Mouse (Mus musculus) heart, adult 18-20 months (tissue): Measurements from ENCODE around the gene Smad3. TPM values are rescaled to one million over a fixed set of nuclear protein-coding genes. Genes with fewer than 3 reads are reported as not detected.

Experiments used
- DNase-seq, 2 experiments: peaks; one replicate each; pipeline ENCODE4 v3.0.0; 2021 to 2022; ENCODE audit warnings: mixed read lengths in 1 of 2
- total RNA-seq, 2 experiments: library from RNA; stranded (reverse); gene quantifications; 2 replicates each; pipeline ENCODE4 v1.2.3; 2021

The Smad3 gene
- total RNA-seq, 2 experiments from 2014 or later = 9.1 to 10.3 TPM

DNA sequence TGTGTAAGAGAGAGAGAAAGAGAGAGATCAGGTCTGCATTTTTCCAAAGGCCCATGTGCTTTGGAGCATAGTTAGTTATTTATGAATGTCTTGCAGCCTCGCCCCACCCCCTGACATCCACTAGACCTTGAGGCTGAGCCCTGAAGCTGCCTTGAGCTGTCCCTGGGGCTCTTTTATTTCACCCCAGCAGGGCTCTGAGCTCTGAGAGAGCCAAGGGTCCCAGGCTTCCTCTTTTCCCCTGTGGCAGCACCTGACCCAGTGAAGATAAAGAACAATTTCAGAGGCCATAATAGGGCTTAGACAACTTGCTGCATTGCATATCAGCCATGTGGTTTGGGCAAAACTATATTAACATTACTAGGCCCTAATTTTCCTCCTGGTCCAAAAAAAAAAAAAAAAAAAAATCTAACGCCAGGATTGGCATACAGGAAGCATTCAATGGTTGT is 93.5 kb downstream of the Smad3 start:
- no peak for DNase-seq

DNA sequence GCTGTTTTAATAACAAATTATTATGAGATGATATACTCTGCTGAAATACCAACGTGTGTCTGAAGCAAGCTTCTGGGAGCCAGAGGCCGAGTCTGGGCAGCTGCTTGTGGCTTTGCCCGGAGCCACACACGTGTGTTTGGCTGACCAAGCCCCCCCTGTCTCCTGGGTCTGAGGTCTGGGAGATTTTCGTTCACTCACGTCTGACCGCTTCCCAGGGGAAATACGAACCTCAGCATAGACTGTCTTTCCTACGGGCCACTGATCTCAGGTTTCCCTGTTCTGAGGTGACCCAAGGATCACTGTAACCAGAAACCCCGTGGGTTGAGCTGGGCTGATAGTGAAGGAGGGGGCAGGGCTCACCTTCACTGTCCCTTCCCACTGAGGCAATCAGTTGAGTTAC is 94.6 kb downstream of the Smad3 start:
- no peak for DNase-seq

DNA sequence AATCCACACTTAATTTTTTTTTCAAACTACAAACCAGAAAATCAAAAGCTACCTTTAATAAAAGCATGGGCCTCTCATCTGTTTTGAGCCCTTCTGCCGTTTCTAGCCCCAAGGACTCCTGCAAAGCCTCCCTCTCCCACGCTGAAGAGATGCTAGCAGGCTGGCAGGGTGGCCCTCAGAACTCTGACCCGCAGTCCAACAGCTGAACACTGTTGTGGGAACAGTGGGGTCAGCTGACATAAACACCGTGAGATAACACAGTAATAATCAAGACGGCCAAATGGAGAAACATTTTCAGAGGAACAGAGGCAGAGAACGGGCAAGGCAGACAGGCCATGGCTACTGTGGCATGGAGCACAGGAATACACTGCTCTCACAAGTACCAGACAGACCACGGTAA is 95.0 kb downstream of the Smad3 start:
- no peak for DNase-seq

DNA sequence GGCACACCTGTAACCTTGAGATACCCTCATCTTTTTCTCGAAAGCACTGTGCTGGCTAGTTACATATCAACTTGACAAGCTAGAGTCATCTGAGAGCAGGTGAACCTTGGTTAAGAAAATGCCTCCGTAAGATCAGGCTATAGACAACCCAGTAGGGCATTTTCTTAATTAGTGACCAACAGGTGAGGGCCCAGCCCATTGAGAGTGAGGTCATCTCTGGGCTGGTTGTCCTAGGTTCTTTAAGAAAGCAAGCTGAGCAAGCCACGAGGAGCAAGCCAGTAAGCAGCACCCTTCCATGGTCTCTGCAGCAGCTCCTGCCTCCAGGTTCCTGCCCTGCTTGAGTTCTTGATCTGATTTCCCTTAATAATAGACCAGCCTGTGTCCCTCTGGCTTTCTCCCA is 97.1 kb downstream of the Smad3 start:
- DNase-seq = no peak

DNA sequence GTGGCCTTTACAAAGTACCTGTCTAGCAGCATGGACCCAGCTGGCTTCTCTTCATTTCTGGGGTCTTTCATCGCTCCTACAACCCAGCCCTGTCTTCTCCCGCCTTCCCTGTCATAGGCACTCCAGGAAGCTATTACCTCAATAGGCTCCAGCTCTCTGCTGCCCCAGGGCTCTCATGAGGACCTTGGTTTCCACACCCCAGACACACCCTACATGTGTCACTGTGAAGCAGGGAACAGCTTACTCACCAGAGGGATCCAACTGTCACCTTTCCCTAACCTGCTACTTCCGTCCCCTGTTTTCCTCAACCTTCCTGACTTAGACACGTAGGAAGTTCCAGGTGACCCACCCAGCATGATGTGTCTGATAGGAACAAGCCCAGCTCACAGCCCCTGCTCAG is 97.7 kb downstream of the Smad3 start:
- DNase-seq = no peak

DNA sequence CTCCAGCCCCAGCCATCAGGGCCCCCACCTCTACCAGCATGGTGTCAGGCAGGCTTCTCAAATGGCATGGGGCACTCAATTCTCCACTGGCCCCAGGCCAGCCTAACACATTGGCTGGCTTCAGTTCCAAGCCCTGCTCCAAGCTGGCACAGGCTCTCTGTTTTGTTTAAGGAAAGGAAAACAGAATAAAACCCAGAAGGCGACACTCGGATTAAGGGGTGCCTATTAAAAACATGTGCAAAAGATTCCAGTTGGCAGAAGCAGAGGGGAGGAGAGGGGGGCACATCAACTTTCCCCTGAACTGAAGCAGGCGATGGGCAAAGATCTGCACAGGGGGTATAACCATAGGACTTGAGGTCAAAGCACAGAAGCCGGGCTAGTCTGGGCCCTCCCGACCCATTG is 98.8 kb downstream of the Smad3 start:
- peak; percentile 61 to 67 for DNase-seq

DNA sequence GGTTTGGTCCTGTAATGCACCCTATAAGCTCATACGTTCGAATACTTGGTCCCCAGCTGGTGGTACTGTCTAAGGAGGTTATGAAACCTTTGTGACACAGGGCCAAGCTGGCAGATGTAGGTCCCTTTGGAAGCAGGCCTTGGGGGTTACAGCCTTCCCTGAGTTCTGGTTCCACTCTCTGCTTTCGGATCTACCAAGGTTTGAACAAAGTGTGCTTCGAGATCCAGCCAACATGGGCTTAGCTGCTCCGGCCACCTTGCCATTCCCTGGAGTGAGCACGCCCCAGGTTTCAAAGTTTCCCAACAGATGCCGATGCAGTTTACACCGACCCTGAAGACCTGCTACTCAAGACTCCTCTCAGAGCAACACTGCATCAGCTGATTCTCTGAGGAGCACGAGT is 99.4 kb downstream of the Smad3 start:
- peak in 1 of 2 experiments; percentile 21 for DNase-seq

DNA sequence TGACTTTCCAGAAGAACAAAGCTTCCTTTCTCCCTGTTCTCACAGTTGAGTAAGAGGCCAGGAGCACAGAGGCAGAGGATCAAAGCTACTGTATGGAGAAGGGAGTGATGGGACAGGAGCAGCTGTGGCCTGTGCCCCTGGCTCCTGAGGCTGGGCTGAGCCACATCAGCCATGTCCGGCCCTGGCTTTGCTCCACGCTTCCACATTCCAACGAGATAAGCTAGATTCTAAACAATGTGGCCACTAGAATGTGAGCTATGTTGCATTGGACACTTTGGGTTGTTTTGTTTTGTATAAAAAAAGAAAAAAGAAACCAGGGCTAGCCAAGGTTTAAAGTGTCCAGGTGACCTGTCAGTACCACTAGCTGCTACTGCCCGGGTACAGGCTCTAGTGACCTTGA is 100.6 kb downstream of the Smad3 start:
- peak; percentile 53 to 56 for DNase-seq

DNA sequence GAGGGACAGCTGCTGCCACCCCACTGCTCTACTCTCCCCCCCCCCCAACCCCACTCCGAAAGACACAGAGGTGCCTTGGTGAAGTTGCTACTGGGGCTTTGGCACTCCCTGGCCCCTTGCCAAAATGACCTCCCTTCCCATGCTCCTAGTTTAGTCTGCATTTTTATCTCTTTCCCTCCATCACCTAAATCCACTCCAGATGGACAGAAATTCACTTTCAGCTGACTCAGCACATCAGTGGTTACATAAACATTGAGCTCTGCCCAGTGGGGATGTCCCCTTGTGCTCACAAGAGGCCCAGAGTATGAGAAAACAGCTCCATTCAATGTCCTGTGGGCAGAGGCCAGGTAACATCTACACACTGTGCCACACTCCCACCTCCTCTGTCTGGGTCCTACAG is 102.7 kb downstream of the Smad3 start:
- DNase-seq = peak in 1 of 2 experiments; percentile 12

DNA sequence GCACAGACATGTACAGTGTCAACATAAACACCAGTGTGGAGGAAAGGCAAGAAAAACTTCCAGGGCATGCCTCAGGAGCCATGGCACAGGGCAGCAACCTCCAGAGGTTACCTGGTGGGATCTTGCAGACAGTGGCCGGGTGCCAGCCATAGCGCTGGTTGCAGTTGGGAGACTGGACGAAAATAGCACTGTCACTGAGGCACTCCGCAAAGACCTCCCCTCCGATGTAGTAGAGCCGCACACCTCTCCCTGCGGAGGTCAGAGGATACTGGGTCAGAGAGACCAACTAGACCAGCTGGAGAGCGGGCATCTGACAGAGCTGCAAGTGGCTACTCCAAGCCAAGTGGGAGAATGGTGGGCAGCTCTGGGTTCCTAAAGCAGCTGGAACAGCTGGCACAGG is 103.2 kb downstream of the Smad3 start:
- peak in 1 of 2 experiments; percentile 7 for DNase-seq

DNA sequence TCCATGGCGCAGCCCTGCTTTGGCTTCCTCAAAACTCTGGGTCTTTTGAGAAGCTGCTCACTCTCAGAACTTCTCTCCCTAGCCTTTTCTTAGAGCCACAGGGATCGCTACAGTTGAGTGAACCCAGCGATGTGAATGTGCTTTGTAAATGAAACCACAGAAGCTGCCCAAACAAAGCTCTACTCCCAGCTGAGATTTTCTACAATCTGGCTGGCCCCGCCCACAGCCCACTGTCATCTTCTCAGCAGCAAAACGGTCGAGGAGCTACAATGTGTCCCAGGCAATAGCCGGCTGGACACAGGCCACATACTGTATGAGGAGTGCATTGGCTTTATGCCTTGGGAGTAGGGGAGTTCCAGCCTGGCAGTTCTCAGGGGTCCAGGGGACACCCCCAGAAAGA is 104.1 kb downstream of the Smad3 start:
- DNase-seq = no peak

DNA sequence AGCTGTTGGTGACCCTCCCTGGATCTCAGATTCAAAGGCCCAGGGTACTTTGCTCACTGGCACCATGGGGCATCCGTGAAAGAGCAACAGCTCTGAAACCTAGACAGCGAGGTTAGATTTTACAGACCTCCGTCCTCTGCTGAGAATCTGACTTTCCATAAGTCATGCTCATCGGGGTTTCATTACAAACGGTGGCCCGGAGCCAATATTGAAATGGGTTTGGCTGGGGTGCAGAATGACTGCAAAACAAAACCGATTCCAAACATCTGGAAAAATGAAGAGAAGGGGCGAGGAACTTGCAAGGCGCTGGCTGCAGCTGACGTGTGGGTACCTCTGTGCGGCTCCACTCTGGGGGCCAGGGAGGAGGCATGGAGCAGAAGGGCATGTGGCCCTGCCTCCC is 106.2 kb downstream of the Smad3 start:
- peak; percentile 61 to 72 for DNase-seq

DNA sequence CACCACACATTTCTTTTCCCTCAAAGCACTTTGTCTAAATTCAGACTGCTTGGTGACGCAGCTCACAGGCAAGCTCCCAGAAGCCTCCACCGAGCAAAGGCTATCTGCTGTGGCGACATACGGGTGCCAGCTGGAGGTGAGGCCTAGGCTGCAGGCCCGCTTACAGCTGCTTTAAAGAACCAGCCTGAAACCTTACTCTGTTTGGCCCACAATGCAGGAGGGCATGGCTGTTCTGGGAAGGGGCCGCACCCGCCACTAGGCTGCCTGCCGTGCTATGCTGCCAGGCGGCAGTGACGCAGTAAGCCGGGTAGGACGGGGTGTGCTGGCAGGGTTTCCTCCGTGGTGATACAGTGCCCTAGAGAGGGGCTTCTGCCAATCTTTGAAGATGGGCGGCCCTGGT is 106.9 kb downstream of the Smad3 start:
- peak; percentile 61 to 76 for DNase-seq

DNA sequence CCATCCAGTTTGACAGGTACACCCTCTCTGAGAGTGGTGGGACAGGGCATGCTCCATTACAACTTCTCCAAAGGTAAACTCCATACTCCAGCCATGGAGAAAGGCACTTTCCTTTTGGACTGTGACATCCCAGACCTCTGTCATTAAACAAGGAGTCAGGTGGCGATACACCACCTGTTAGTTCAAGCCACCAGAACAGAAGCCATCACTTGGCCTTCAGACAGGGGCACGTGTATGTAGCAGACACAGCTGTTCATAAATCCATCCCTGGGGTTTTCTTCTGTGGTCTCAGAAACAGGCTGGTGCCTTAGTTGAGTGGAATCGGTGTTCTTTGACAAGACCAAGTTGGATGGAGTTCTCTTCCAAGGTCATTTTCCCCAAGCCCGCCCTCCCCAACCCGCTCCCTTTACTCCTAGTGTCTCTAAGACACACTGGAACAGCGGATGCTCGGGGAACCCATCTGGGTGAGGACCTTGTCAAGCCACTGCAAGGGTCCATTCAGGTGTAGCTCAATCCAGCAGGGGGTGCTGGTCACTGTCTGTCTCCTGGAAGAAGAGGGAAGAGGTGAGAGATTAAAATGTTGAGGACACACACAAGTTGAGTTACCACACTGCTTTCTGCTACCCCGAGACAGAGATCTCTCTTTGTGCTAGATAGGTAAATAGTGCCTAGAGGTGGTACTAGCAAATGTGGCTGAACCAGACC is 107.8 kb downstream of the Smad3 start:
- peak in 1 of 2 experiments; percentile 49 for DNase-seq

DNA sequence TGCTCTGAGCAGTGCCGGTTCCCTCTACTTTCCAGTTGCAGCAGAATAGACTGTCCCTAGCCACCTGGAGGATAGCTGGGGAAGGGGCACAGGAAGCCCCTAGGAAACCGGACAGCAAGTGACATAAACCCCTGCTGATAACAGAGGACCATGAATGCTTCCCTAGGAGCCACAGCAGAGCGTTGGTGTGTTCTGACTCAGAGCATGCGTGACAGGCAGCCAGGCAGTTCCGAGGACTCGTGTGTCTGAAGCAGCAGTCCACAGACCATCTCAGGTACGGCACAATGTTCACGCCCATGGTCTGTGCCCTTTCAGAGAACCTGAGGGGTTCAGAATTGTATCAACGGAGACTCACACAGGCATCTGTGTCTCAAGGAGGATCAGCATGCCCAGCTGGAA is 109.3 kb downstream of the Smad3 start:
- DNase-seq = no peak

DNA sequence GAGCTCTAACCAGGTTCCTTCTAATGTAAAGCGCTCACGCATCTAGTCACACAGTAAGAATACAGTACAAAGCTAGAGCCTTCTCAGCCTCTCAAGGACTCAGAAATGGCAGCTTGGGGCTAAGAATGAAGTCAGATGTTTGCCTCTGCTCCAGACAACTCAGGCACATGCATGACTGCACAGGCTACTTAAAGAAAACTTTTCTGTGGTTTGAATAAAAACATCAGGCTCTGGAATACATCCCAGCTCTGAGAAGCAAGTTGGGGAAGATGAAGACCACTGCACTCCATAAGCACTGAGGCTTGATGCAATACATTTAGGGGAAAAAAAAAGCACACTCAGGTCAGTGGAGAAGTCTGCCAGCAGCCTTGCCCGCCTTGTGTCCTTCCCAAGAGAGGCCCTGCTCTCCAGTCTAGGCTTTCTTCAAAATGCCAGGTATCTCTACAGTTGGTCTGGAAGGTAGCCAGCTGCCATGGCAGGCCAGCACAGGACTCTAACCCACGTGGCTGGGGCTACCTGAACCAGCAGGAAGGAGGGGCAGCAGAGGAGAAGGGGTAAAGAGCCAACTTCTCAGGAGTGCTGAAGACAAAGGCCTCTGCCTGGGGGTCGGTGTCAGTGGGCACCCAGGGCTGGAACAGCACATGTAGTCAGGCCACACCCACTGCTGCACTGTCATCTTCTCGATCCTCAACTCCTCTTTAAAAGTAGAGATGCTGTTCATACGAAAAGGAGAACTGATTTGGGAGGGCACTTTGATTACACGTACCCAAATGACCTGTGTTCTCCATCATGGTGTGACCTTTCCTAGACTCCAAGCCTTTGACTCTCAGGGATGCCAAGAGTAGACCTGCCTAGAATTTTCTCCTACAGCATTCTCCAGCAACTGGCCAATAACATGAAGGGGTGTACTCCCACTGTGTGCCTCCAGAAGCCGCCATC is 109.9 kb downstream of the Smad3 start:
- peak in 1 of 2 experiments; percentile 10 for DNase-seq

DNA sequence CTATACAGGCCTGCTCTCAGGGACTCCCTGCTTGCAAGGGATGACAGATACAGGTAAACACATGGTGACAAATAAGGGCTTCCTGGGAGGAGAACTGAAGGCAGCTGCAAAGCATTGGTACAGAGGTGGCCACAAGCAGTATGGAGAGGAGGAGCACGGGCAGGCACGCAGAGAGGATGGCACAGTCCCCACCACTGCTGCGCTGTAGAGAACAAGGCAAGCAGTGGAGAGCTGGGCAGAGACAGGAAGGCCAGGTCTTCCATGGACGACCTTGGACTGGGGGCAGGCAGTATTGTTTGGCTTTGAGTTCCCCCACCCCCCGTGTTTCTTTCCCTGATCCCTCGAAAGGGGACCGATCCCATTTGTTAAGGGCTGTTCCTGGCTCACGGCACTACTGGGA is 112.7 kb downstream of the Smad3 start:
- no peak for DNase-seq

DNA sequence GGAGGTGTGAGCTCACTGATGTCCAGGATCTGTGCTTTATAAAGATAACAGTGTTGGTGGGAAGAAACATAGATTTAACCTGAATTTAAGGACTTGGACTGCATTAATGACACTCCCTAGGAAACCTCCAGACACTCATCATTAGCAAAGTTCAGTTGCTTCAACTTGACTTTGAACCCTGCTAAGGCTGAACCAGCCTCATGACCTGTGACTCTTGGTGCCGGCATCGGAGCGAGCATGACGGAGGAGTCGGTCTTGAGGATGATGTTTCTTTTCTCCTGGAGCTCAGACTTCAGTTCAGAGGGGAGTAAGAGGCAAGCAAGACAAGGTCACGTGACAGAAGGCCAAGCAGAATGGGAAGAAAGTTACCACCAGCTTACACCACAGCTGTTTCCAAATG is 113.8 kb downstream of the Smad3 start:
- no peak for DNase-seq

DNA sequence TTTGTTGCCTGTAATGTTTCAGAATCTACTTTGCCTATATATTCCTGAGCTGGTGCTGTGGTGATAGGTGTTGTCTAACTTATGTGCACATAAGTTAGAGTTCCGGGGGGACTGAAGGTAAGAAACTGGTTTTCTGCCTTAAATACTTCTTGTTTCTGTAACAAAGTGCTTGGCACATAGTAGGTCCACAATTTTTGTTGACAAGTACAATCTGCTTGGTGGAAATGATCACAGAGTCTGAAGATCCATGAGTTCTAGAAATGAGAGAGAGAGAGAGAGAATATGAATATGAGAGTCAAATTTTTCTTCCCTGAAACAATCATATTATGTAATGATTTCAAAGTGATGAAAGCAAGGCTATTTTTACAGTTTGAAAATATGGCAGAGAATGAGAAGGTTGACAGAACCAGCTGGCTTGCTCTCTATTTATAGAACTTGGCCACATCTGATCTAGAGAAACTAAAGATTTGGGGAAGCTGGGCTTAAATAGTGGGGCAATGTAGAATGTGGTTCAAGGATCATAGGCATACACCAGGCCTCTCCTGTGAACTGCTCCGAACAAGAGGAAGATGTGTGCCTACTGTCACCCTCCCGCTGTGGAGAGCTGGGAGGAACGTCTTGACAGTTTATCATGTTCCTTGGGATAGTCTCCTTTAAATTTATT is 115.7 kb downstream of the Smad3 start:
- peak in 1 of 2 experiments; percentile 9 for DNase-seq

DNA sequence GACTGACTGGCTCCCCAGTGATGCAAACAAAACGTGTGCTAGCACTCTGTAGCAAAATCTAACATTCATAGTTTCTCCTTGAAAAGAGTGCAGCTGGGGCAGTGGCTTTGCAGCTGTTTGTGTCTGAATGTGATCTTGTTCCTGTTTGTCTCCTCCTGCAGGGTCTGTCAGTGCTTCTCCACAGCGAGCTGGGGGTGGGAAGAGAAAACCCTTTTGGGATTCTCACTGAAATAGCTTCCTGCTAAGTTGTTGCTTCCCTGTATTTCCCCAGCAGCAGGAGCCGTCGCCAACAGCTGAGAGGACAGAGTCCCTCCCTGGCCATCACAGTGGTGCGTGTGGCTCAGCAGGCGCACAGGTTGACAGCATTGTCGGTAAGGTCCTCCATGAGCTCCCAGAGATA is 121.7 kb downstream of the Smad3 start:
- no peak for DNase-seq

DNA sequence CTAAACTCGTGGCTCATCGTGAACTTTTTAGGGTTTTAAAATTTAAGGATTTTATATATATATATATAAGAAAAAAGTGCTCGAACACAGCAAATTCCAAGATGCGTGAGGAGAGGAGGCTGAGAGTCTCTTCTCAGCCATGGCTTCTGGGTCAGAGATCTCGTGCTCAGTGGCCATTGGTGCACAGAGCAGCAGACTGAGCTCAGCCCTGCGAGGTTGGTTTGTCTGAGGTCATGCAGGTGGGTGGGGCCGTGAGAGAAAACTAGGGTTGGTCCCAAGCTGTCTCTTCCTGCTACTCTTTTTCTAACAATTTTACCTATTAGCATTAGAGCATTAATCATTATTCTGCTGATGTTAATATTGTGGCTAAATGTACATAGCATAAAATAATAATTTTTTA is 124.5 kb downstream of the Smad3 start:
- DNase-seq = no peak

DNA sequence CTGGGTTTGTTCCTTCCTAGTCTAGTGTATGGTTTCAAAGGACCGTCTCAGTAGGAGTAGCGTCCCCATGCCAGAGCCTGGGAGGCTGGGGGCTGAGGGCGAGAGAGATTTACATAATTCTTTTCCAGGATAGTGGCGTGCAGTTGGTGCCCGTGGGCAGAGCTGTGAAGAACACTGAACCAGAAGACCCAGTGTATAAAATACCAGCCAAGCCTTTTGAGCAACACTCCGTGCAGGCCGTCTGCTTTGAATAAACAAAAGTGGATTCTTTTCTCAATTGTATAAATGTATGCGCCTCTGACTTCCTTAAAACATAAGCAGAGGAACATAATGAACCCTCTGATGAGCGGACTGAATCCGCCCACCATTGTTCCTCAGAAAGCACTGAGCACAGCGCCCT is 124.9 kb downstream of the Smad3 start:
- DNase-seq = no peak

DNA sequence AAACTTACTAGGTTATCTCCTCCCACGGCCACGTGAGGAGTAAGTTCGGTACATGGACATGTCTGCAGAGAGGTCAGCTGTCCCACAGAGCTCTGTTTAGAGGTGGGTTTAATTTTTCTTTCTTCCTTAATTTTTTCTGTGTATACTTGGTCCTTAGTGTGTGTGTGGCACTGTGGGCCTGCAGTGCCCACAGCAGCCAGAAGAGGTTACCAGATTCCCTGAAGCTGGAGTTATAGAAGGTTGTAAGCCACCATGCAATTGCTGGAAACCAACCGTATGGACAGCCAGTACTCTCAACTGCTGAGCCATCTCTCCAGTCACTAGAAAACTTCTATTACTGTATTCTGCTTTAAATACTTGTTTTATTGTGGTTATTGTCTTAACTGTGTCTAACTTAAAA is 125.7 kb downstream of the Smad3 start:
- no peak for DNase-seq
